Mouse (Mus musculus) spleen, adult 12 weeks (tissue): ENCODE measurements around the gene Asxl1.
"Not testable (repeated sequence)": the region's sequence is repeated elsewhere in the genome, so short reads cannot be mapped to it uniquely, and the experiment has no call there.

Source experiments
- DNase-seq: peaks from one replicate; pipeline ENCODE4 v3.0.0; 2022; ENCODE audit warnings: low spot score

The Asxl1 gene

GRCm38 (mm10) chr2:153345071-153345453 is 567 bp upstream of the Asxl1 start:
- DNase-seq = no peak

- DNase-seq = peak; percentile 54
Observed at GRCm38 (mm10) chr2:153346221-153347182, 873 bp downstream of the Asxl1 start.

- DNase-seq = no peak
Observed at GRCm38 (mm10) chr2:153347183-153347781, 1.7 kb downstream of the Asxl1 start.

GRCm38 (mm10) chr2:153348100-153348831 is 2.6 kb downstream of the Asxl1 start:
- no peak for DNase-seq

GRCm38 (mm10) chr2:153350552-153351181 is 5.0 kb downstream of the Asxl1 start:
- no peak for DNase-seq

- no peak for DNase-seq
Observed at GRCm38 (mm10) chr2:153354648-153355047, 9.0 kb downstream of the Asxl1 start.

- DNase-seq = no peak
Observed at GRCm38 (mm10) chr2:153356784-153357183, 11.2 kb downstream of the Asxl1 start.

- no peak for DNase-seq
Observed at GRCm38 (mm10) chr2:153361101-153361710, 15.6 kb downstream of the Asxl1 start.

GRCm38 (mm10) chr2:153364531-153364930 is 18.9 kb downstream of the Asxl1 start:
- not testable (repeated sequence) for DNase-seq

- DNase-seq = no peak
Observed at GRCm38 (mm10) chr2:153370871-153371270, 25.2 kb downstream of the Asxl1 start.

GRCm38 (mm10) chr2:153375380-153375779 is 29.8 kb downstream of the Asxl1 start:
- DNase-seq = no peak

- DNase-seq = no peak
Observed at GRCm38 (mm10) chr2:153380479-153380878, 34.9 kb downstream of the Asxl1 start.

- no peak for DNase-seq
Observed at GRCm38 (mm10) chr2:153389831-153390230, 44.2 kb downstream of the Asxl1 start.

- DNase-seq = no peak
Observed at GRCm38 (mm10) chr2:153393045-153393444, 47.4 kb downstream of the Asxl1 start.

GRCm38 (mm10) chr2:153397790-153398515 is 52.3 kb downstream of the Asxl1 start:
- DNase-seq = no peak

- DNase-seq = no peak
Observed at GRCm38 (mm10) chr2:153399166-153399565, 53.5 kb downstream of the Asxl1 start.

GRCm38 (mm10) chr2:153404062-153404461 is 58.4 kb downstream of the Asxl1 start:
- DNase-seq = no peak

- no peak for DNase-seq
Observed at GRCm38 (mm10) chr2:153404882-153405281, 59.3 kb downstream of the Asxl1 start.

- no peak for DNase-seq
Observed at GRCm38 (mm10) chr2:153406882-153407281, 61.3 kb downstream of the Asxl1 start.

GRCm38 (mm10) chr2:153408971-153409370 is 63.3 kb downstream of the Asxl1 start:
- no peak for DNase-seq

- DNase-seq = no peak
Observed at GRCm38 (mm10) chr2:153411557-153411956, 65.9 kb downstream of the Asxl1 start.
